Mouse (Mus musculus): ENCODE measurements around the gene Csrnp1.

DNA sequence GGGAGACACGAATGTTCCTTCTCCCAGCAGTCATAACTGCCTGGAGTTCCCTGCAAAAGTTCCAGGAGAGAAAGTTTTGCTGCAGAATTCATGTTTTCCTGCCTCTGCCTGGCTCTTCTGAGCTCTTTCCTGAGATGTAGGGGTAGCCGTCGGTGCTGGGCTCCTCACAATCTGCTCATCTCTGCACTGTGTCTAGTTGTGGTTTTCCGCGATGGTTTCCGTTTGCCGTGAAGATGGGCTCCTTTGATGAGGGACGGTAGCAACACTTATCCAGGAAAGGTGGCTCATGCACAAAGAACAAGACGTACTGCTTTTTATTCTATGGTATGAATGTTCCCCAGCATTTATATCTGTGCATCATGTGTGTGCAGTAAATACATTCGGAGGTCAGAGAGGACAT is 46.0 kb upstream of the Csrnp1 start:
- no peak for TF ChIP-seq GATA1 (IDR thresholded peaks at IDR 0.05; ENCODE audit: low read length)
- TF ChIP-seq TAL1 (IDR thresholded peaks at IDR 0.05; ENCODE audit: low read length), result no peak

Measured in erythroblast, embryonic 14.5 days (primary cell).